Mouse (Mus musculus) brain, embryonic 14.5 days (tissue): ENCODE results near the gene Zfp566.

Source experiments
- CTCF ChIP-seq: fragments of 200-500 bp; IDR thresholded peaks from 2 replicates; pipeline ENCODE4 v1.5.1; 2012; ENCODE audit warnings: inconsistent platforms, mild to moderate bottlenecking, moderate library complexity, borderline replicate concordance; ENCODE audit not compliant: insufficient read depth, insufficient read length; ENCODE audit errors: extremely low read depth
- POLR2A ChIP-seq: fragments of 200-500 bp; IDR thresholded peaks from 2 replicates; pipeline ENCODE4 v1.6.1; 2012; ENCODE audit warnings: mild to moderate bottlenecking, inconsistent platforms, borderline replicate concordance; ENCODE audit not compliant: poor library complexity, insufficient read depth, insufficient read length, severe bottlenecking; ENCODE audit errors: extremely low read depth

GRCm38 (mm10) chr7:30064622-30065021 lies 25.7 kb downstream of the Zfp566 start:
- TF ChIP-seq CTCF: peak; percentile 26; the same call in 1 of the 2 replicates
- no peak for TF ChIP-seq POLR2A
